Mouse (Mus musculus): ENCODE measurements at regions not wholly inside any gene's neighbourhood (a gene's known extent, or its start where the extent isn't known, plus 50 kb on each side); places are given as distances from the start of the nearest gene placed in this dataset.
A peak's percentile ranks its signal among the peaks of the same experiment; 100 is the strongest.

DNA sequence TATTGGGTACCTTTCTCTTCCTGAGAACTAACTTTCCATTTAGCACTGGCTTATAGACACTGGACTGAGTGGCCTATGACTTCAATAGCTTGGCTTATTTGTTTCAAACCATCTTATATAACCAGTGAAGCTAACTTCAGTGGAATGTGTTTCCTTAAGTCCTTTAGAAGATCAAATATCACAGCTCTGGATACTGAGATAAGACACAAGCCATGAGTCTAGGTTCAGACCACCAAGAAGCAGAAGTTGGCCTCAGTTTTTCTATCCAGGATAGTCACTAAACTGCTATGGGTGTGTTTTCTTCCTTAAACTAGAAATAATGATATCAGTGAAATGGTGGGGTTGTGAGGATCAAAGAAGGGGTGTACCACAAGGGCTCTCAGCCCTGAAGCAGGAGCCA is 436.4 kb upstream of the B3galt2 start:
- TF ChIP-seq EP300 (IDR thresholded peaks at IDR 0.05; ENCODE audit: low read depth in 1 of 2, low read length in 2 of 2) (peak; percentile 21 to 59; a peak in 2 of 4 replicates), NELFE (IDR thresholded peaks at IDR 0.05; ENCODE audit: low read depth, low read length) (no peak), POLR2A (IDR thresholded peaks at IDR 0.05; ENCODE audit: control insufficient read depth in 1 of 2, insufficient read depth in 1 of 2, low read depth in 1 of 2, low read length in 2 of 2, poor library complexity in 1 of 2) (no peak), E2F4 (IDR thresholded peaks at IDR 0.05; ENCODE audit: borderline replicate concordance, low read depth, low read length) (no peak), ZC3H11A (IDR thresholded peaks at IDR 0.05; ENCODE audit: low read depth, low read length) (no peak), ZKSCAN1 (IDR thresholded peaks at IDR 0.05; ENCODE audit: low read depth, low read length) (no peak), CTCF (IDR thresholded peaks at IDR 0.05 in 2 of 3, conservative IDR thresholded peaks at IDR 0.05 in 1 of 3; ENCODE audit: control insufficient read depth in 1 of 3, insufficient read depth in 1 of 3, low read depth in 2 of 3, low read length in 3 of 3, poor library complexity in 1 of 3, severe bottlenecking in 1 of 3) (no peak), ZMIZ1 (IDR thresholded peaks at IDR 0.05; ENCODE audit: low read depth, low read length) (no peak), UBTF (IDR thresholded peaks at IDR 0.05; ENCODE audit: borderline replicate concordance, insufficient read depth, low read depth, low read length) (no peak)

Data from MEL (cell line).